Mouse (Mus musculus) brown adipose tissue, adult 24 weeks (tissue): ENCODE results near the gene Gm17660. TPM values are rescaled to one million over a fixed set of nuclear protein-coding genes. Genes with fewer than 3 reads are reported as not detected.

Experiments used
- polyA plus RNA-seq: library from polyadenylated mRNA; stranded (reverse); fragments of >200 nt; gene quantifications from 2 replicates; pipeline ENCODE4 v1.2.4, GENCODE M21; 2012; ENCODE audit not compliant: missing spikeins, insufficient read depth, insufficient read length

Gm17660 gene
- polyA plus RNA-seq, 1 experiment: not detected

Other genes with a start within 250 kb of the Gm17660 start
- 3.0 and 3.7 TPM in 2 replicates for gene Klhl8, start 166.3 kb downstream of the Gm17660 start, polyA plus RNA-seq
- gene Hsd17b13, start 100.2 kb downstream of the Gm17660 start, polyA plus RNA-seq: 0.91 TPM in 1 of 2 replicates, not detected in the other
- 34.8 and 39.7 TPM in 2 replicates for gene Hsd17b11, start 55.7 kb downstream of the Gm17660 start, polyA plus RNA-seq
- 57.0 and 62.7 TPM in 2 replicates for gene Nudt9, start 31.3 kb downstream of the Gm17660 start, polyA plus RNA-seq
- 101 and 132 TPM in 2 replicates for gene Sparcl1, start 36.1 kb upstream of the Gm17660 start, polyA plus RNA-seq
- not detected in 2 replicates for gene Dspp, start 93.1 kb upstream of the Gm17660 start, polyA plus RNA-seq
- not detected in 2 replicates for gene Dmp1, start 125.0 kb upstream of the Gm17660 start, polyA plus RNA-seq
- not detected in 2 replicates for gene Ibsp, start 221.6 kb upstream of the Gm17660 start, polyA plus RNA-seq
- not detected in 2 replicates for gene Mepe, start 247.7 kb upstream of the Gm17660 start, polyA plus RNA-seq